Mouse (Mus musculus) layer of hippocampus, adult 9-11 months (tissue): ENCODE data around the gene Sema6d.

ENCODE experiments used
- DNase-seq: peaks from one replicate; pipeline ENCODE4 v3.0.0; 2022

Gene Sema6d

GRCm38 (mm10) chr2:124621972-124622621 is 532.3 kb downstream of the Sema6d start:
- DNase-seq: no peak

- DNase-seq: no peak
These were observed 534.6 kb downstream of the Sema6d start for GRCm38 (mm10) chr2:124624247-124624929.

GRCm38 (mm10) chr2:124626425-124626824 is 536.7 kb downstream of the Sema6d start:
- DNase-seq: no peak

GRCm38 (mm10) chr2:124627664-124628063 is 537.9 kb downstream of the Sema6d start:
- no peak for DNase-seq

GRCm38 (mm10) chr2:124628701-124629100 is 538.9 kb downstream of the Sema6d start:
- no peak for DNase-seq

GRCm38 (mm10) chr2:124634400-124634998 is 544.7 kb downstream of the Sema6d start:
- no peak for DNase-seq

- DNase-seq: no peak
These were observed 545.6 kb downstream of the Sema6d start for GRCm38 (mm10) chr2:124635271-124635865.

GRCm38 (mm10) chr2:124637080-124637479 is 547.3 kb downstream of the Sema6d start:
- no peak for DNase-seq

- DNase-seq: no peak
These were observed 549.6 kb downstream of the Sema6d start for GRCm38 (mm10) chr2:124639221-124639963.

- no peak for DNase-seq
These were observed 550.9 kb downstream of the Sema6d start for GRCm38 (mm10) chr2:124640500-124641193.

- peak; percentile 37 for DNase-seq
These were observed 551.4 kb downstream of the Sema6d start for GRCm38 (mm10) chr2:124641194-124641558.

GRCm38 (mm10) chr2:124642131-124642530 is 552.4 kb downstream of the Sema6d start:
- no peak for DNase-seq

- DNase-seq: no peak
These were observed 560.8 kb downstream of the Sema6d start for GRCm38 (mm10) chr2:124650609-124651008.

- no peak for DNase-seq
These were observed 561.4 kb downstream of the Sema6d start for GRCm38 (mm10) chr2:124651146-124651545.

- DNase-seq: peak; percentile 55
These were observed 563.4 kb downstream of the Sema6d start for GRCm38 (mm10) chr2:124653161-124653560.

GRCm38 (mm10) chr2:124657358-124657757 is 567.6 kb downstream of the Sema6d start:
- no peak for DNase-seq

- no peak for DNase-seq
These were observed 568.6 kb downstream of the Sema6d start for GRCm38 (mm10) chr2:124658374-124658773.

- no peak for DNase-seq
These were observed 569.8 kb downstream of the Sema6d start for GRCm38 (mm10) chr2:124659601-124660000.

- DNase-seq: no peak
These were observed 570.9 kb downstream of the Sema6d start for GRCm38 (mm10) chr2:124660686-124661085.

GRCm38 (mm10) chr2:124661316-124661715 is 571.5 kb downstream of the Sema6d start:
- DNase-seq: no peak

GRCm38 (mm10) chr2:124662257-124662656 is 572.5 kb downstream of the Sema6d start:
- no peak for DNase-seq

- DNase-seq: no peak
These were observed 574.4 kb downstream of the Sema6d start for GRCm38 (mm10) chr2:124664191-124664590.
